Mouse (Mus musculus) brown adipose tissue, adult 24 weeks (tissue): Measurements from ENCODE around the gene Pdpn. TPM values are rescaled to one million over a fixed set of nuclear protein-coding genes. Genes with fewer than 3 reads are reported as not detected.
"Not testable (repeated sequence)": the region's sequence is repeated elsewhere in the genome, so short reads cannot be mapped to it uniquely, and the experiment has no call there.

Experiments
- H3K27ac ChIP-seq: fragments of 200-500 bp; replicated peaks from 2 replicates; pipeline ENCODE4 v1.5.1; 2012; ENCODE audit warnings: low read depth, mild to moderate bottlenecking, low read length
- H3K4me1 ChIP-seq: fragments of 200-500 bp; 2 replicates; pipeline ENCODE4 v1.6.1; 2012; ENCODE audit warnings: low read length, mixed read lengths; ENCODE audit not compliant: control insufficient read depth, insufficient read depth, insufficient read length
- H3K4me3 ChIP-seq: fragments of 200-500 bp; 2 replicates; pipeline ENCODE4 v1.5.1; 2012; ENCODE audit warnings: low read depth, mild to moderate bottlenecking, low read length, moderate library complexity; ENCODE audit not compliant: insufficient read depth
- polyA plus RNA-seq: library from polyadenylated mRNA; stranded (reverse); fragments of >200 nt; gene quantifications from 2 replicates; pipeline ENCODE4 v1.2.4, GENCODE M21; 2012; ENCODE audit not compliant: missing spikeins, insufficient read depth, insufficient read length

Gene Pdpn
- polyA plus RNA-seq = 4.0 and 7.2 TPM in 2 replicates

- Histone ChIP-seq H3K27ac (no peak within 1 kb of the TSS), H3K4me3 (peak within 1 kb of the TSS; percentile 44)
These were observed at the start of gene Pdpn for GRCm38 (mm10) chr4:143299325-143300070. TSS of gene Pdpn (minus strand) at chr4:143299564.

GRCm38 (mm10) chr4:143348678-143349077 lies 49.3 kb upstream of the Pdpn start:
- no peak overlapping the region for H3K4me3 ChIP-seq
- H3K27ac ChIP-seq = no peak overlapping the region
- no peaks in the 10 kb centered on the region for H3K4me1 ChIP-seq

More at GRCm38 (mm10) chr4:143299325-143300070, at the start of gene Pdpn:
- no peaks in the 10 kb centered on the region; the same call in 1 of the 2 replicates for H3K4me1 ChIP-seq

DNA sequence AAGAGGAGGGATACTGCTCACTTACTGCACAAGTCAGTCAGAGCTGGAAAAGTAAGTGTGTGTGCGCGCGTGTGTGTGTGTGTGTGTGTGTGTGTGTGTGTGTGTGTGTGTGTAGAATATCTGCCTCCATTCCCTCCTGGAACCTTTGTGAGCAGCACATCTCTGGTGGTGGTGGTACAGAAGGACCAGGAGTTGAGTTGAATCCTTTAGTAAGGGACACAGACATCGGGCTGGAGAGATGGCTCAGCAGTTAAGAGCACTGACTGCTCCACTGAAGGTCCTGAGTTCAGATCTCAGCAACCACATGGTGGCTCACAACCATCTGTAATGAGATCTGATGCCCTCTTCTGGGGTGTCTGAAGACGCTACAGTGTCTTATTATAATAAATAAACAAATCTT lies 46.1 kb upstream of the Pdpn start:
- H3K4me3 ChIP-seq, H3K4me1 ChIP-seq, H3K27ac ChIP-seq: not testable (repeated sequence)

- no peak overlapping the region for H3K27ac ChIP-seq
- H3K4me1 ChIP-seq = no peaks in the 10 kb centered on the region
- H3K4me3 ChIP-seq = no peak overlapping the region
These were observed 42.1 kb upstream of the Pdpn start for GRCm38 (mm10) chr4:143341470-143341869.

GRCm38 (mm10) chr4:143339808-143340207 lies 40.4 kb upstream of the Pdpn start:
- Histone ChIP-seq H3K27ac (no peak overlapping the region), H3K4me3 (no peak overlapping the region), H3K4me1 (no peaks in the 10 kb centered on the region)

DNA sequence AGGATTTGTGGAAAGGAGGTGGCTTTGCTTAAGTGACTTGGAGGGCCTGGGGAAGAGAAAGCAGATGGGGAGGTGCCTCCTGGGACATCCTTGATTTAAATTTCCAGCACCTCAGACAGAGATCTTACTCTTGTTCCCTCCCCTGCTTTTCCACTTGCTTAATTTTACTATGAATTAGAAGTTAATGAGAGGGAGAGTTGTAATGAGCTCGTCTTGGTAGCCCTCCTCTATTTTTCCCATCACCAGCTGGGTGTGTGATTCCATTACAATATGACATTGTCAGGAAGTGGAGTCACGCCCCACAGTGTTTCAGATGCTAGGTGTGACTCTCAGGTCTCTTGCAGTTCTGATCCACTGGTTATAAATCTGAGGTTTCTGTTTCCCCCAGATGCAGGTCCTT lies 36.7 kb upstream of the Pdpn start:
- no peak overlapping the region for H3K27ac ChIP-seq
- no peak overlapping the region for H3K4me3 ChIP-seq
- H3K4me1 ChIP-seq = no peaks in the 10 kb centered on the region

GRCm38 (mm10) chr4:143334995-143335394 lies 35.6 kb upstream of the Pdpn start:
- H3K4me1 ChIP-seq = no peaks in the 10 kb centered on the region
- H3K27ac ChIP-seq = no peak overlapping the region
- H3K4me3 ChIP-seq = no peak overlapping the region

GRCm38 (mm10) chr4:143334145-143334544 lies 34.8 kb upstream of the Pdpn start:
- H3K27ac ChIP-seq = no peak overlapping the region
- H3K4me3 ChIP-seq = no peak overlapping the region
- no peaks in the 10 kb centered on the region for H3K4me1 ChIP-seq

GRCm38 (mm10) chr4:143331787-143332186 lies 32.4 kb upstream of the Pdpn start:
- no peak overlapping the region for H3K4me3 ChIP-seq

GRCm38 (mm10) chr4:143330566-143330965 lies 31.2 kb upstream of the Pdpn start:
- Histone ChIP-seq H3K27ac (no peak overlapping the region), H3K4me3 (no peak overlapping the region), H3K4me1 (no peaks in the 10 kb centered on the region)

More at GRCm38 (mm10) chr4:143331787-143332186, 32.4 kb upstream of the Pdpn start:
- Histone ChIP-seq H3K27ac (no peak overlapping the region), H3K4me1 (no peaks in the 10 kb centered on the region)

DNA sequence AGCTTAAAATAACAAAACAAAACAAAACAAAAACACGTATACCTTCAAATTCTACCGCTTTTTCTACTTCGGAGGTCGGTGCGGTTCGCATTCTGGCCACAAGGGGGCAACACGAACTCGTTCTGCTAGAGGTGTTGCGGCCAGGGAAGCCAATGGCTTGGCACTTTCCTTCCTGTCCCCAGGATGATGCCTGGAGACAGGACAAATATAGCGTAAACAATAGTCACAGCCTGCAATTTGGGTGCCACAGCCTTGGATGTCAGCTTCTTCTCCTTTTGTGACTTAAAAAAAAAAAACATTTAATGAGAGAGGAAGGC lies 26.2 kb upstream of the Pdpn start:
- Histone ChIP-seq H3K4me3 (no peak overlapping the region; the same call in 1 of the 2 replicates), H3K27ac (no peak overlapping the region), H3K4me1 (no peaks in the 10 kb centered on the region)

GRCm38 (mm10) chr4:143324925-143325624 lies 25.7 kb upstream of the Pdpn start:
- Histone ChIP-seq H3K4me3 (no peak overlapping the region; the same call in 1 of the 2 replicates), H3K4me1 (no peaks in the 10 kb centered on the region), H3K27ac (no peak overlapping the region)

GRCm38 (mm10) chr4:143324176-143324924 lies 25.0 kb upstream of the Pdpn start:
- Histone ChIP-seq H3K4me1 (no peaks in the 10 kb centered on the region), H3K27ac (no peak overlapping the region), H3K4me3 (no peak overlapping the region)

DNA sequence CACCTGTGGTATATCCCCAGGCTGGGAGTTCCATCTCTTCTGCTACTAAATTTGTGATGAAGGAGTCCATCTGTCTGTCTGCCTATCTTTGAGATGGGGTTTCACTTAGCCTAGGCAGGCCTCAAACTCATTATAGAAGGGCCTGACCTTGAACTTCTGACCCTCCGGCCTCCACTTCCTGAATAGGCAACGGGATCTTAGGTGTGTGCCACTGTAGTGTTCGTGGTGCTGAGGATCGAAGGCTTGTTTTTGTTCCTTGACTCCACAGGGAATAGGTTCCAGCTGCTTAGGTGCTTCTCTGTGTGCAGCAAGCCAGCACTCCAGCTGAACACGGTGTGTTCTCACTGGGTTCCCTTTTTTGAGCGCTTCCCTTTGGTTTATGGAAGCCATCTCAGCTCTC lies 13.9 kb upstream of the Pdpn start:
- no peaks in the 10 kb centered on the region for H3K4me1 ChIP-seq
- H3K4me3 ChIP-seq = no peak overlapping the region
- no peak overlapping the region for H3K27ac ChIP-seq

GRCm38 (mm10) chr4:143311341-143311740 lies 12.0 kb upstream of the Pdpn start:
- H3K27ac ChIP-seq = no peak overlapping the region
- no peaks in the 10 kb centered on the region for H3K4me1 ChIP-seq
- H3K4me3 ChIP-seq = no peak overlapping the region
